In genomic region chr4:135819826-135820526, GRCm38 (mm10) we compare ENCODE assay signal across 8 mouse cellular contexts. TPM values are rescaled to one million over a fixed set of nuclear protein-coding genes. Genes with fewer than 3 reads are reported as not detected.
DNase-seq lines count a peak whose midpoint lies in the region; ATAC-seq and TF ChIP-seq lines count a peak whose summit lies in the region.

No protein-coding gene starts in this region.

- no peak overlapping the region for H3K4me3 ChIP-seq in kidney, postnatal 0 days (replicated peaks; ENCODE audit: low read depth, low read length)
- H3K4me3 ChIP-seq in hindbrain, embryonic 13.5 days = no peak overlapping the region
- no peak overlapping the region for H3K4me3 ChIP-seq in forebrain, embryonic 16.5 days (replicated peaks; ENCODE audit: low read length)
- H3K4me3 ChIP-seq in hindbrain, embryonic 11.5 days (ENCODE audit: low read depth, low read length) = no peak overlapping the region

- peak overlapping the region; percentile 72 for H3K27ac ChIP-seq in kidney, postnatal 0 days
- no peak overlapping the region for H3K27ac ChIP-seq in hindbrain, embryonic 13.5 days
- H3K27ac ChIP-seq in forebrain, embryonic 16.5 days (ENCODE audit: low read length) = no peak overlapping the region
- no peak overlapping the region for H3K27ac ChIP-seq in hindbrain, embryonic 11.5 days (ENCODE audit: low read depth, low read length)

- no peaks in the 10 kb centered on the region for H3K36me3 ChIP-seq in kidney, postnatal 0 days (ENCODE audit: insufficient read depth, low read length)
- no peaks in the 10 kb centered on the region for H3K36me3 ChIP-seq in hindbrain, embryonic 13.5 days
- H3K36me3 ChIP-seq in forebrain, embryonic 16.5 days (ENCODE audit: control insufficient read depth, insufficient read depth) = no peaks in the 10 kb centered on the region
- H3K36me3 ChIP-seq in hindbrain, embryonic 11.5 days (ENCODE audit: control insufficient read depth, insufficient read depth, low read length) = no peaks in the 10 kb centered on the region

- peak; percentile 63; the same call in 1 of the 2 replicates for ATAC-seq in kidney, postnatal 0 days (replicated peaks; ENCODE audit: low FRiP score, low read depth)
- ATAC-seq in hindbrain, embryonic 13.5 days (ENCODE audit: low FRiP score) = no peak
- ATAC-seq in forebrain, embryonic 16.5 days = no peak
- ATAC-seq in hindbrain, embryonic 11.5 days (ENCODE audit: low FRiP score) = no peak

- no peaks in the 10 kb centered on the region for H3K4me1 ChIP-seq in kidney, postnatal 0 days (replicated peaks; ENCODE audit: insufficient read depth, low read length)
- H3K4me1 ChIP-seq in hindbrain, embryonic 13.5 days (replicated peaks) = 0 out of 2 replicates have a peak, but pooled peaks cover 2% of the 10 kb centered on the region
- no peaks in the 10 kb centered on the region for H3K4me1 ChIP-seq in forebrain, embryonic 16.5 days (replicated peaks; ENCODE audit: control insufficient read depth, insufficient read depth, low read length)
- no peaks in the 10 kb centered on the region for H3K4me1 ChIP-seq in hindbrain, embryonic 11.5 days (replicated peaks; ENCODE audit: control insufficient read depth, insufficient read depth, low read length)

- no peak overlapping the region for H3K4me2 ChIP-seq in kidney, postnatal 0 days (ENCODE audit: low read length)
- no peak overlapping the region for H3K4me2 ChIP-seq in hindbrain, embryonic 13.5 days
- H3K4me2 ChIP-seq in forebrain, embryonic 16.5 days (ENCODE audit: low read length) = no peak overlapping the region
- H3K4me2 ChIP-seq in hindbrain, embryonic 11.5 days (replicated peaks; ENCODE audit: low read depth, low read length) = no peak overlapping the region

- H3K9ac ChIP-seq in kidney, postnatal 0 days (ENCODE audit: low read depth, low read length) = no peak overlapping the region
- no peak overlapping the region for H3K9ac ChIP-seq in hindbrain, embryonic 13.5 days
- H3K9ac ChIP-seq in forebrain, embryonic 16.5 days (replicated peaks; ENCODE audit: low read depth, low read length) = no peak overlapping the region
- H3K9ac ChIP-seq in hindbrain, embryonic 11.5 days (ENCODE audit: low read depth, low read length) = no peak overlapping the region

- no peak for TF ChIP-seq CTCF in kidney, postnatal 0 days (IDR thresholded peaks at IDR 0.05; ENCODE audit: low read depth)

- WGBS in kidney, postnatal 0 days = 33% methylated on average over 17 of the region's 17 CpGs
- 81% methylated on average over 17 of the region's 17 CpGs for WGBS in hindbrain, embryonic 13.5 days
- 79% methylated on average over 17 of the region's 17 CpGs for WGBS in forebrain, embryonic 16.5 days
- WGBS in hindbrain, embryonic 11.5 days = 71% methylated on average over 17 of the region's 17 CpGs

- no peaks in the 10 kb centered on the region for H3K9me3 ChIP-seq in kidney, postnatal 0 days (replicated peaks; ENCODE audit: low read length)
- no peaks in the 10 kb centered on the region for H3K9me3 ChIP-seq in hindbrain, embryonic 13.5 days
- peaks cover 2% of the 10 kb centered on the region; the same call in 1 of the 2 replicates for H3K9me3 ChIP-seq in forebrain, embryonic 16.5 days (ENCODE audit: control insufficient read depth, low read length)
- no peaks in the 10 kb centered on the region for H3K9me3 ChIP-seq in hindbrain, embryonic 11.5 days (ENCODE audit: control insufficient read depth, low read length)

- peak; percentile 49 to 53 for DNase-seq in B cell, adult 2 months
- DNase-seq in adrenal gland, adult 18-20 months (ENCODE audit: low spot score in 2 of 2) = peak; percentile 63 to 75
- DNase-seq in gastrocnemius, postnatal 25 days = peak; percentile 69
- peak; percentile 72 for DNase-seq in kidney, postnatal 0 days (ENCODE audit: low spot score)
- DNase-seq in monocyte, adult 2 months (ENCODE audit: low read depth in 1 of 2, low spot score in 2 of 2) = peak; percentile 27 to 43
- DNase-seq in hindbrain, embryonic 11.5 days (ENCODE audit: low spot score) = no peak

- no peaks in the 10 kb centered on the region for H3K27me3 ChIP-seq in kidney, postnatal 0 days (ENCODE audit: insufficient read depth, low read length)
- no peaks in the 10 kb centered on the region for H3K27me3 ChIP-seq in hindbrain, embryonic 13.5 days
- no peaks in the 10 kb centered on the region for H3K27me3 ChIP-seq in forebrain, embryonic 16.5 days (replicated peaks; ENCODE audit: control insufficient read depth, insufficient read depth, low read length)
- H3K27me3 ChIP-seq in hindbrain, embryonic 11.5 days (ENCODE audit: control insufficient read depth, insufficient read depth, low read length) = no peaks in the 10 kb centered on the region

RNA-seq across cellular contexts. Expression of gene Srsf10, which starts 35.6 kb away (rescaled TPM):
- 100 to 1,000 TPM in 1 of 2 experiments, 10 to 100 TPM in 1; 95.5 to 115 TPM for total RNA-seq in adrenal gland, adult 18-20 months (2021)
- total RNA-seq in gastrocnemius, postnatal 25 days (2021) = 10 to 100 TPM; 22.6 to 25.2 TPM
- 192 and 194 TPM in 2 replicates for polyA plus RNA-seq in kidney, postnatal 0 days (2015; fragmentation: Nextera tagmentation; extraction: Ambion mirVana)
- 228 and 241 TPM in 2 replicates for polyA plus RNA-seq in hindbrain, embryonic 13.5 days (2015; fragmentation: Nextera tagmentation; extraction: Ambion mirVana)
- polyA plus RNA-seq in forebrain, embryonic 16.5 days (2015; fragmentation: Nextera tagmentation; extraction: Ambion mirVana) = 253 and 294 TPM in 2 replicates
- polyA plus RNA-seq in hindbrain, embryonic 11.5 days (2014; fragmentation: Nextera tagmentation; extraction: Ambion mirVana) = 390 and 420 TPM in 2 replicates

RNA-seq across cellular contexts. Expression of gene Pnrc2, which starts 53.7 kb away (rescaled TPM):
- 100 to 1,000 TPM in 1 of 2 experiments, 10 to 100 TPM in 1; 89.4 to 111 TPM for total RNA-seq in adrenal gland, adult 18-20 months (2021)
- 10 to 100 TPM; 25.7 to 36.4 TPM for total RNA-seq in gastrocnemius, postnatal 25 days (2021)
- 190 and 194 TPM in 2 replicates for polyA plus RNA-seq in kidney, postnatal 0 days (2015; fragmentation: Nextera tagmentation; extraction: Ambion mirVana)
- 109 and 112 TPM in 2 replicates for polyA plus RNA-seq in hindbrain, embryonic 13.5 days (2015; fragmentation: Nextera tagmentation; extraction: Ambion mirVana)
- 120 and 140 TPM in 2 replicates for polyA plus RNA-seq in forebrain, embryonic 16.5 days (2015; fragmentation: Nextera tagmentation; extraction: Ambion mirVana)
- polyA plus RNA-seq in hindbrain, embryonic 11.5 days (2014; fragmentation: Nextera tagmentation; extraction: Ambion mirVana) = 213 and 226 TPM in 2 replicates
